Mouse (Mus musculus): ENCODE data around the gene Car5a. TPM values are rescaled to one million over a fixed set of nuclear protein-coding genes. Genes with fewer than 3 reads are reported as not detected.

The Car5a gene
- polyA plus RNA-seq, 1 experiment: 0.08 TPM

DNA sequence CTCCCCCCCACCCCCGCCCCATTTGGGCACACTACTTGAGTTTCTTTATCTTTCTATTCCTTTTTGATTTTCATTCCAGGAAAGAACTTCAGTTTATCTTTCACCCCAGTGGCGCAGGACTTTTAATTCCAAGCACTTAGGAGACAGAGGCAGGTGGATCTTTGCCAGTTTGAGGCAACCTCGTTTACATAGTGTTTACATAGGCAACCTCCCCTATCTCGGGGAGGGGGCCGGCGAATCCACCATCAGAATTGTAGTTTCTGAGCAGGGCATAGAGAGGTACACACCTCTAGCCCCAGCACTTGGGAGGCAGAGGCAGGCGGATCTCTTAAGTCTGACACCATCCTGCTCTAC lies 6.9 kb upstream of the Car5a start:
- peaks cover 46% of the 10 kb centered on the region for H3K36me3 ChIP-seq (ENCODE audit: control insufficient read depth)
- H3K27me3 ChIP-seq (ENCODE audit: control insufficient read depth): no peaks in the 10 kb centered on the region
- no peak for TF ChIP-seq GATA1 (IDR thresholded peaks at IDR 0.05; ENCODE audit: low read length)
- TF ChIP-seq TAL1 (IDR thresholded peaks at IDR 0.05; ENCODE audit: low read length): no peak
- peak overlapping the region; percentile 89 for H3K4me3 ChIP-seq (replicated peaks)
- H3K4me1 ChIP-seq (ENCODE audit: control insufficient read depth): peaks cover 89% of the 10 kb centered on the region
- H3K9me3 ChIP-seq (ENCODE audit: control insufficient read depth, low read length): no peaks in the 10 kb centered on the region

GRCm38 (mm10) chr8:121950749-121951655 lies 6.3 kb upstream of the Car5a start:
- Histone ChIP-seq H3K4me1 (ENCODE audit: control insufficient read depth) (peaks cover 89% of the 10 kb centered on the region), H3K36me3 (ENCODE audit: control insufficient read depth) (peaks cover 40% of the 10 kb centered on the region), H3K4me3 (replicated peaks) (peak overlapping the region; percentile 89), H3K9me3 (ENCODE audit: control insufficient read depth, low read length) (no peaks in the 10 kb centered on the region), H3K27me3 (ENCODE audit: control insufficient read depth) (no peaks in the 10 kb centered on the region)
- TF ChIP-seq GATA1 (IDR thresholded peaks at IDR 0.05; ENCODE audit: low read length) (no peak), TAL1 (IDR thresholded peaks at IDR 0.05; ENCODE audit: low read length) (no peak)

- Histone ChIP-seq H3K36me3 (ENCODE audit: control insufficient read depth) (peaks cover 31% of the 10 kb centered on the region), H3K9me3 (ENCODE audit: control insufficient read depth, low read length) (no peaks in the 10 kb centered on the region), H3K4me1 (ENCODE audit: control insufficient read depth) (peaks cover 85% of the 10 kb centered on the region), H3K27me3 (ENCODE audit: control insufficient read depth) (no peaks in the 10 kb centered on the region), H3K4me3 (replicated peaks) (peak overlapping the region; percentile 89)
- TF ChIP-seq TAL1 (IDR thresholded peaks at IDR 0.05; ENCODE audit: low read length) (no peak), GATA1 (IDR thresholded peaks at IDR 0.05; ENCODE audit: low read length) (peak; percentile 9; the same call in 1 of the 2 replicates)
Observed at GRCm38 (mm10) chr8:121949941-121950748, 5.4 kb upstream of the Car5a start.

GRCm38 (mm10) chr8:121949222-121949800 lies 4.6 kb upstream of the Car5a start, which contains the start of gene Banp:
Gene Banp, plus strand, starts transcription at chr8:121949750.
- Histone ChIP-seq H3K9me3 (ENCODE audit: control insufficient read depth, low read length) (no peaks in the 10 kb centered on the region), H3K4me1 (ENCODE audit: control insufficient read depth) (peaks cover 80% of the 10 kb centered on the region), H3K36me3 (ENCODE audit: control insufficient read depth) (peaks cover 23% of the 10 kb centered on the region), H3K27me3 (ENCODE audit: control insufficient read depth) (no peaks in the 10 kb centered on the region), H3K4me3 (replicated peaks) (peak within 1 kb of the TSS; percentile 89)
- TF ChIP-seq TAL1 (IDR thresholded peaks at IDR 0.05; ENCODE audit: low read length): no peak
- no peak for TF ChIP-seq GATA1 (IDR thresholded peaks at IDR 0.05; ENCODE audit: low read length)

DNA sequence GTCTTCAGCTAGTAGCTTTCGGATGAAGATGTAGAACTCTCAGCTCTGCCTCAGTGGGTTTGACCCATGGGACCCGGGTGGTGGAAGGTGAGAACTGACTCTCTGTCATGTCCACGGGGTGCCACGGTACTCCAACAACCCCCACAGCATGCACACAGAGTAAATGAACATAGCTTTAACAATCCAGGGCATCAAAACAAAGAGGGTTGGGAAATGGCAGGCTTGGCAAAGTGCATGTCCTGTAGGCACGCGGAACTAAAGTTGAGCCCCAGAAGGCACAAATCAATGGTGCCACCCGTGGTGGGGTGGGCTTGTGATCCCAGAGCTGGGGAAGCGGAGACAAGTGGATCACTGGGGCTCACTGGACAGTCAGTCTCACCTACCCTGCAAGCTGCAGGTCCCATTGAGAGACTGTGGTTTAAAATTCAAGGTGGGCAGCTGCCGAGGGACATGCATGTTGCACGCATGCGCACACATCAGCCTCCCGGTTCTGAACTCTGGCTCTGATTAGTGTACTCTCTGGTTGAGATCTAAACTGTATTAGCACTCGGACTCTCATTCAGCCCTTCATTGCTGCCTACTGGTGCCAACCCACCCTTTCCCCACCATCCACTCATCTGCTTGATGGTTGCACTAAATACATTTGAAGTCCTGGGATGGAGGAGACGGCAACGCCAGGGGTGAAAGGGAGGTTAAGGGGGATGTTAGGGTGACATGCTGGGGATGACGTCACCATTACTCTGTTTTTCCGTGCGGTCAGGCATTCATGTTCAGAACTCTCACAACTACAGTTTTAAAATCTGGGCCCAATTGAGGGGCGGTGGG lies 3.8 kb upstream of the Car5a start:
- no peaks in the 10 kb centered on the region for H3K27me3 ChIP-seq (ENCODE audit: control insufficient read depth)
- H3K4me1 ChIP-seq (ENCODE audit: control insufficient read depth): peaks cover 77% of the 10 kb centered on the region
- TF ChIP-seq TAL1 (IDR thresholded peaks at IDR 0.05; ENCODE audit: low read length): no peak
- no peak for TF ChIP-seq GATA1 (IDR thresholded peaks at IDR 0.05; ENCODE audit: low read length)
- H3K4me3 ChIP-seq (replicated peaks): peak overlapping the region; percentile 72
- no peaks in the 10 kb centered on the region for H3K9me3 ChIP-seq (ENCODE audit: control insufficient read depth, low read length)
- peaks cover 15% of the 10 kb centered on the region for H3K36me3 ChIP-seq (ENCODE audit: control insufficient read depth)

- H3K27me3 ChIP-seq (ENCODE audit: control insufficient read depth): no peaks in the 10 kb centered on the region
- no peaks in the 10 kb centered on the region for H3K9me3 ChIP-seq (ENCODE audit: control insufficient read depth, low read length)
- peak overlapping the region; percentile 72 for H3K4me3 ChIP-seq (replicated peaks)
- peaks cover 77% of the 10 kb centered on the region for H3K4me1 ChIP-seq (ENCODE audit: control insufficient read depth)
- TF ChIP-seq TAL1 (IDR thresholded peaks at IDR 0.05; ENCODE audit: low read length) (no peak), GATA1 (IDR thresholded peaks at IDR 0.05; ENCODE audit: low read length) (no peak)
- peaks cover 7% of the 10 kb centered on the region for H3K36me3 ChIP-seq (ENCODE audit: control insufficient read depth)
Observed at GRCm38 (mm10) chr8:121947753-121948141, 3.0 kb upstream of the Car5a start.

GRCm38 (mm10) chr8:121947047-121947752 lies 2.5 kb upstream of the Car5a start:
- H3K36me3 ChIP-seq (ENCODE audit: control insufficient read depth): peaks cover 2% of the 10 kb centered on the region
- H3K27me3 ChIP-seq (ENCODE audit: control insufficient read depth): no peaks in the 10 kb centered on the region
- peaks cover 73% of the 10 kb centered on the region for H3K4me1 ChIP-seq (ENCODE audit: control insufficient read depth)
- H3K4me3 ChIP-seq (replicated peaks): peak overlapping the region; percentile 72
- TF ChIP-seq GATA1 (IDR thresholded peaks at IDR 0.05; ENCODE audit: low read length) (no peak), TAL1 (IDR thresholded peaks at IDR 0.05; ENCODE audit: low read length) (no peak)
- no peaks in the 10 kb centered on the region for H3K9me3 ChIP-seq (ENCODE audit: control insufficient read depth, low read length)

GRCm38 (mm10) chr8:121946351-121946750 lies 1.6 kb upstream of the Car5a start:
- Histone ChIP-seq H3K4me1 (ENCODE audit: control insufficient read depth) (peaks cover 71% of the 10 kb centered on the region), H3K27me3 (ENCODE audit: control insufficient read depth) (no peaks in the 10 kb centered on the region), H3K9me3 (ENCODE audit: control insufficient read depth, low read length) (no peaks in the 10 kb centered on the region), H3K4me3 (replicated peaks) (peak overlapping the region; percentile 72), H3K36me3 (ENCODE audit: control insufficient read depth) (no peaks in the 10 kb centered on the region)
- TF ChIP-seq TAL1 (IDR thresholded peaks at IDR 0.05; ENCODE audit: low read length) (no peak), GATA1 (IDR thresholded peaks at IDR 0.05; ENCODE audit: low read length) (no peak)

All from erythroblast, embryonic 14.5 days (primary cell).